Mouse (Mus musculus) mouse embryonic stem cell (cell line): ENCODE measurements around the gene Gm9508.
"Not testable (repeated sequence)": the region's sequence is repeated elsewhere in the genome, so short reads cannot be mapped to it uniquely, and the experiment has no call there.

Experiments used
- in situ Hi-C, 2 experiments: fragments of 300-500 bp; cut with MboI; formaldehyde crosslinking; loops; 1 replicate in 1 of 2; 3 replicates in 1 of 2; pipeline ENCODE4 v1.14.3; 2019 to 2020; ENCODE audit warnings: low sequenced_read_pairs in 2 of 2, low pct_unique_long_range_greater_than_20kb in 1 of 2, mixed read lengths in 1 of 2; ENCODE audit not compliant: unreplicated experiment in 1 of 2

Gene Gm9508

GRCm38 (mm10) chr10:77697133-77697532 lies at the start of gene Gm9508:
Gm9508 (minus strand) TSS chr10:77697233.
- in situ Hi-C loops: no loop called here

DNA sequence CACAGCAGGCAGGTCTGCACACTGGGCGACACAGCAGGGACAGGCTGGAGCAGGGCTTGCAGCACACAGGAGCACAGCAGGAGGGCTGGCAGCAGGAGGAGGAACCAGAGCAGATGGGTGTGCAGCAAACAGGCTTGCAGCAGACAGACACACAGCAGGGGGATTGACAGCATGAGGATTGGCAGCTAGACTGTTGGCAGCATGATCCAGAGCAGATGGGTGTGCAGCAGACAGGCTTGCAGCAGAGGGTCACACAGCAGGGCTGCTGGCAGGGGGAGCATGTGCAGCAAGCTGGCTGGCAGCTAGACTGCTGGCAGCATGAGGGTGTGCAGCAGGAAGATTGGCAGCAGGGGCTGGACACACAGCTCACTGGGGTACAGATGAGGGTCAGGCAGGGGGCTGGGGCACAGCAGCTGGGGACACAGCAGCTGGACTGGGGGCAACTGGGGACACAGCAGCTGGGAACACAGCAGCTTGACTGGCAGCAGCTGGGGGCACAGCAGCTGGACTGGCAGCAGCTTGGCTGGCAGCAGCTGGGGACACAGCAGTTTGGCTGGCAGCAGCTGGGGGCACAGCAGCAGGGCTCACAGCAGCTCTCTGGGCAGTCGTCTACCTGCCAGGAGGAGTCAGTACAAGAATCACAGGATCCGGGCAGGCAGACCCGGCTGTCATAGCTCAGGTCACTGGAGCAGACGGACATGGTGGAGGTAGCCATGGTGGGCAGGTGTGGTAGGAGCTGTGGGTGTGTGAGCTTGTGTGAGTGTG lies 45.1 kb upstream of the Gm9508 start, which contains the start of gene Gm18596:
Gm18596 (minus strand) TSS at position 715 of the 765 bp plus-strand sequence.
- in situ Hi-C loops: loop anchor here in 1 of 2 experiments (25.0 kb wide), 1 partner anchor 655 kb away; no protein-coding TSS in a partner anchor

GRCm38 (mm10) chr10:77738929-77739328 lies 41.9 kb upstream of the Gm9508 start:
- in situ Hi-C loops: loop anchor here in 1 of 2 experiments (25.0 kb wide), 1 partner anchor 652 kb away; no protein-coding TSS in a partner anchor

DNA sequence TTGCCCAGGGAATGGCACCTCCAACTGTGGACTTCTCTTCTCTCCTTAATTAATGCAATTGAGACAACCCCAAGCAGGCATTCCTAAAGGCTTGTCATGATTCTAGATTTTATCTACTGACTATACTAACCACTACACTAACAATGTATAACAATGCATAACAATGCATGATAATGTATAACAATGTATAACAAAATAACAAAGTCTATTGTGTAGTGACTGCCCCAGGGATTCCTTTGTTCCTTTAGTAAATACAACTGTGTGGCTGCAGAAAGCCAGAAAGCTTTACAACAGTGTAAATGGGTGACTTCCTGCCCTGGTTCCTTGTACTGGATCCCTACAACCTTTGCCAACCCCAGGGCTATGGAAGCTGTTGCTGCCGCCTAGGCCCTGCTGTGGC lies 38.9 kb upstream of the Gm9508 start:
- in situ Hi-C loops: loop anchor here in 1 of 2 experiments (25.0 kb wide), 1 partner anchor 649 kb away; no protein-coding TSS in a partner anchor

DNA sequence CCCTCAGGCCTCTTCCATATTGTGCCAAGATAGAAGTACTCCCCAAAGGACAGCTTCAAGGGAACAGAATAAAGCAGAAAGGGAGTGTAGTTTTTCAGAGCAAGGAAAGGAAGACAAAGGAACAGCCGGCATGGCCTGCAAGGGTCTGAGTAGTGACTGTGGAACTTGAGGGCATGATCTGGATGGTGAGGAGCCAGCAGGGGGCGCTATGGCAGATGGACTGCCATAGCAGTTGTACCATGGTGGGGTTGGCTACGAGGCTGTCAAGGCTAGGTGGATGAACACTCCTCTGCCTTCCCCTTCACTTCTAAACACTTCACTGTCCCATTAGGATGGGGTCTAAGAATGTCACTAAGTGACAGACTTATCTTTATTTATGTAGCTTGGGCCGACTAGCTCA lies 32.2 kb upstream of the Gm9508 start:
- in situ Hi-C loops: loop anchor here in 1 of 2 experiments (25.0 kb wide), 1 partner anchor 642 kb away; no protein-coding TSS in a partner anchor

DNA sequence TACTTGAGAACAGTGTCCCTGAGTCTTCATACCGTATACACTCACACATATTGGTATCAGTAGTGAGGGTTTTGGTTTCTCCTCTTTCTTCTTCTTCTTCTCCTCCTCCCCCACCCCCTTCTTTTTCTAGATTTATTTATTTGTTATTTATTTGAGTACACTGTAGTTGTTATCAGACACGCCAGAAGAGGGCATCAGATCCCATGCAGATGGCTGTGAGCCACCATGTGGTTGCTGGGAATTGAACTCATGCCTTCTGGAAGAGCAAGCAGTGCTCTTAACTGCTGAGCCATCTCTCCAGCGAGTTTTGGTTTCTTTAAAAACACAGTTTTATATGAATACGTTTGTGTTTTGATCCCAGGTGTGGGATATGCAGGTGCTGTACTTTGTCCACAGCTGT lies 31.2 kb upstream of the Gm9508 start:
- in situ Hi-C loops: loop anchor here in 1 of 2 experiments (25.0 kb wide), 1 partner anchor 641 kb away; no protein-coding TSS in a partner anchor

DNA sequence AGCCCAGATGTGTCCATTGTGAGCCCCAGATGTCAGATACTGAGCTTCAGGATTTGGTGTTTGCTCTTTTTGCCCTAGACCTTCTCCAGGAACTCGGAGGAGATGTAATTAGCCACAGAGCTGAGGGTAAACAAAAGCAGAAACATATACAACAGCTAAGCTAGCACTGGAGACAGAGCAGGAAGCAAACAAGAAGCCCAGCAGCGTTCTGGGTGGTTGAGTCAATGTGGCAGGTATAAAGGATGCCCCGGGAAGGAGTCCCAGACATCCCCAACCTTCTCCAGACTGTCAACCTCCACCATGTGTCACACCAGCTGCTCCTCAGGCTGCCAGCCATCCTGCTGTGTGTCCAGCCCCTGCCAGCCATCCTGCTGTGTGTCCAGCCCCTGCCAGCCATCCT lies 29.2 kb upstream of the Gm9508 start, which contains the start of gene Gm10100:
Gm10100 (plus strand) TSS at position 301 of the 400 bp plus-strand sequence.
- in situ Hi-C loops: loop anchor here in 1 of 2 experiments (25.0 kb wide), 1 partner anchor 639 kb away; no protein-coding TSS in a partner anchor

GRCm38 (mm10) chr10:77724855-77725254 lies 27.8 kb upstream of the Gm9508 start:
- in situ Hi-C loops: loop anchor here in 1 of 2 experiments (25.0 kb wide), 1 partner anchor 638 kb away; no protein-coding TSS in a partner anchor

DNA sequence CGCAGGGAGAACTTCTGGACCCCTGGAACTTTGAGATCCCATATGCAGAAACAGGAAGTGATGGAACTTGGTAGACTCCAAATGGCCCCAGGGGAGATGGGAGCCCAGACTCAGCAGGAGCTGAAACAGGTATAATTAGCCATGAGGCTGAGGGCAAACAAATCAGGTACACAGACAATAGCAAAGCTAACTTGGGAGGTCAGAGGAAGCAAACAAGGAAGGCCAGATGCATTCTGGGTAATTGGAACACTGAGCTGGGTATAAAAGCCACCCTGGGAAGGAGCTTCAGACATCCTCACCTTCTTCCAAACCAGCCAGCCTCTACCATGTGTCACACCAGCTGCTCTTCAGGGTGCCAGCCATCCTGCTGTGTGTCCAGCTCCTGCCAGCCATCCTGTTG lies 23.3 kb upstream of the Gm9508 start, which contains the start of gene Krtap12-1:
Krtap12-1 (plus strand) TSS at position 301 of the 400 bp plus-strand sequence.
- in situ Hi-C loops: not testable (repeated sequence)

GRCm38 (mm10) chr10:77715507-77715906 lies 18.5 kb upstream of the Gm9508 start, which contains the start of gene Gm10142:
Gm10142 (plus strand) TSS chr10:77715807.
- in situ Hi-C loops: no loop called here

DNA sequence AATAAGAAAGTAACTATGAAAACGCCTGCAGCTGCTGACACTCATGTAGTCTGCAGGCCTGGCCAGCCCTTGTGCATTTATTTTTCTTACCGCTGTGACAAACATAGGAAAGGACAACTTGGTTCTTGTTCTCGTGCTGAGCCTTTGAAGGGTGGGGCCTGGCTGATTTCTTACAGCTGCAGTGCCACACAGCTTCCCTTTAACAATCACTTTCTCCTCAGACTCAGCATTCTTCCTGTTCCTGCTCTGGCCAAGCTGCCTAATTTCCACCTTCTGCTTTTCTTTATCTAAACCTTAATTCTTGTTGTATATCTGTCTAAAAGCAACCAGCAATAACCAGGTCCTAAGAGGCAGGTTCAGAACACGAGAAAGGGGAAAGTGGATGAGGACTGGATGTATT lies 16.7 kb upstream of the Gm9508 start:
- in situ Hi-C loops: no loop called here

GRCm38 (mm10) chr10:77711157-77711556 lies 14.1 kb upstream of the Gm9508 start, which contains the start of gene Gm10024:
Gm10024 (plus strand) TSS chr10:77711457.
- in situ Hi-C loops: not testable (repeated sequence)

- in situ Hi-C loops: no loop called here
Observed at GRCm38 (mm10) chr10:77709831-77710230, 12.8 kb upstream of the Gm9508 start.

GRCm38 (mm10) chr10:77706326-77706725 lies 9.3 kb upstream of the Gm9508 start, which contains the start of gene Gm10272:
Gm10272 (plus strand) TSS chr10:77706626.
- in situ Hi-C loops: no loop called here

DNA sequence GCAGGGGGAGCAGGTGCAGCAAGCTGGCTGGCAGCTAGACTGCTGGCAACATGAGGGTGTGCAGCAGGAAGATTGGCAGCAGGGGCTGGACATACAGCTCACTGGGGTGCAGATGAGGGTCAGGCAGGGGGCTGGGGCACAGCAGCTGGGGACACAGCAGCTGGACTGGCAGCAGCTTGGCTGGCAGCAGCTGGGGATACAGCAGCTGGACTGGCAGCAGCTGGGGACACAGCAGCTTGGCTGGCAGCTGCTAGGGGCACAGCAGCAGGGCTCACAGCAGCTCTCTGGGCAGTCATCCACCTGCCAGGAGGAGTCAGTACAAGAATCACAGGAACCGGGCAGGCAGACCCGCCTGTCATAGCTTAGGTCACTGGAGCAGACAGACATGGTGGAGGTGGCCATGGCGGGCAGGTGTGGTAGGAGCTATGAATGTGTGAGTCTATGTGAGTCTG lies 6.7 kb downstream of the Gm9508 start, which contains the start of gene Gm19402:
Gm19402 (minus strand) TSS at position 402 of the 452 bp plus-strand sequence.
- in situ Hi-C loops: not testable (repeated sequence)

DNA sequence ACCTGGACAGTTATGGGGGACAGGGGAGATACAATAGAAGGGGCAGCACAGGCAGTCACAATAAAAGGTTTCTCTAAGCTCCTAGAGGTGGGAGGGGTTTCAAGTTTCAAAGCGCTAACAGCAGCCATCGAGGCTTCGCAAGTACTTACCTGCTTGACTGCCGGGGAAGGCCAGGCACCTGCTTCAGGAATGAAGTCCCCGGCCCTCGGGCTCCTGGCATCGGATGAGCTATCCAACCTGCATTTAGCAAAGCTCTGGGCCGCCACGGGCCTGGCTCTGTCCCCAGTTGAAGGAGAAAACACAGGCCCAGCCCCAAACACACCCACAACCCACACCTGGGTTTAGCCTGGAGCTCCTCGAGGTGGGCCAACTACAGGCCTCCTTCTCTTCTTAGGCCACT lies 10.0 kb downstream of the Gm9508 start:
- in situ Hi-C loops: no loop called here

GRCm38 (mm10) chr10:77685895-77686664 lies 11.0 kb downstream of the Gm9508 start, which contains the start of gene Tspear:
Tspear (plus strand) TSS chr10:77686569.
- in situ Hi-C loops: no loop called here

- in situ Hi-C loops: no loop called here
Observed at GRCm38 (mm10) chr10:77684181-77684580, 12.9 kb downstream of the Gm9508 start.
